Mouse (Mus musculus) left cerebral cortex, adult 9 months (tissue): ENCODE data around the gene Srsf4.

Experiments used
- DNase-seq, 2 experiments: peaks; one replicate each; pipeline ENCODE4 v3.0.0; 2022; ENCODE audit warnings: low spot score in 2 of 2

Gene Srsf4

DNA sequence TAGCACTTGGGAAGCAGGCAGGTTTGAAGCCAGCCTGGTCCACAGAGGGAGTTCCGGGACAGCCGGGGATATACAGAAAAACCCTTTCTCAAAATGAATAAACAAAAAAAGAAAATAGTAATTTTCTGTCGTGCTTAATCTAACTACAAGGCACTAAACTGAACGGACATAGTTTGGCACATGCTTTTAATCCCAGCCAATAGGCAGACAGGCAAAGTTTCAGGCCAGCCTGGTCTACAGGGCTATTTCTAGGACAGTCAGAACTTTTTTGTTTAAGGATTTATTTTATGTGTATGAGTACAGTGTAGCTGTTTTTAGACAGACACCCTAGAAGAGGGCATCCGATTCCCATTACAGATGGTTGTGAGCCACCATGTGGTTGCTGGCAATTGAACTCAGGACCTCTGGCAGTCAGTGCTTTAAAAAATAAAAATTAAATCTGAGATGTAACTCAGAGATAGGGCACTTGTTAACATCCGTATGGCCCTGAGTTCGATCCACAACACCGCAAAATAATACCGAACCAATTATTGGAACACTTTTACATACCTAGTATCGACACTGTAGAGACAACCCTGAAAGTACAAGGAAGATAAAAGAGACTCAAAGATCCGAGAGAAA is 635 bp upstream of the Srsf4 start:
- DNase-seq, result no peak

DNA sequence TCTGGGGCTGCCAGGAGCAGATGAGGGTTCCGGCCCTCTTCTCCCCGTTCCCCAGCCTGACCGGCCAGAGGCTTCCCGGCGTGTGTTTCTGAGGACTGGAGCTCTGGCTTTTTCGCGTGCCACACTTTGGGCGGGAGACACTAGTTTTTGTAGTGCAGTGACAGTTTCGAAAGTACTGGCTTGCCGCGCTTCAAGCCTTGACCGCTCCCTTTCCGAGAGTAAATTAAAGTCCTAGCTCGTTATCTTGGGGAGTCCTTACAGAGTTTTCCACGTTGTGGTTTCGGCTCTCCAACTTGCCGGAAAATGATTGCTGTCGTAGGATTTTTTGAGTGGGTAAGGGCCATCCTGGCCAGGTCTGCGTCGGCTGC is 736 bp downstream of the Srsf4 start:
- DNase-seq, result no peak

DNA sequence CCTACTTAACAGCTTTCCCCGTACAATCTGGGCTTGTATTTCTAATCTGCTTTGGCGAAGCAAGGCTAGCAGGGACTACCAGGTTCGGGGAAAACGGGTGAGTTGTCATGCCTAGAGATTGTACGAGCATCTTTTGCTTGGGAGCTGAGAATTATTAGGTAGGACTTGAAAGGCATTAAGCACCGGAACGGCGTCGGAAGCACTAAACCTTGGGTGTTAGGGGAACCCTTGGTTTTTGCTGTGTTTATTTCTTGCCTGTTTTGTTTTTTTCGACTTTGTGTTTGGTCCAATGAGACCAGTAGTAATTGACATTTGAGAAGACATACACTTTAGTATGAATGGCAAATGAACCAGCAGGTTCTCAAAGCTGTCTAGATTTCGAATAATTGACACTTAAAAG is 1.1 kb downstream of the Srsf4 start:
- DNase-seq, result no peak

DNA sequence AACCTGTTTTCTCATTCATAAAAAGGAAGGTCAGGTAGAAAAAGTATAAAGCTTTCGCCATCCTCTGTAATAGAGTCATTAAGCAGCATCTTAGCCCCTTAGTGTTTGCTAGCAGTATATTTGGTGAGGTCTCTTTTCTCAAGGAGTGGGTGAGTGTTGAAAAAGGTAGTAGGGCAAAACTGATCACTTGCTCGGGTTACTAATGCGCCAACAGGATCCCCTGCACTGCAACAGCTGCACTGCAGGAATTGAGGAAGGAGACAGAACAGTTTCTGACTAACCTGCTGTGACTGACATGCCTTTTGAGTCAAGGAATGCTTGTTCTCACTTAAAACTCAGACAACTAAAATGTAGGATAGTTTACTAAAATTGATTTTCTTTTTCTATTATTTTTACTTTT is 1.8 kb downstream of the Srsf4 start:
- no peak for DNase-seq

DNA sequence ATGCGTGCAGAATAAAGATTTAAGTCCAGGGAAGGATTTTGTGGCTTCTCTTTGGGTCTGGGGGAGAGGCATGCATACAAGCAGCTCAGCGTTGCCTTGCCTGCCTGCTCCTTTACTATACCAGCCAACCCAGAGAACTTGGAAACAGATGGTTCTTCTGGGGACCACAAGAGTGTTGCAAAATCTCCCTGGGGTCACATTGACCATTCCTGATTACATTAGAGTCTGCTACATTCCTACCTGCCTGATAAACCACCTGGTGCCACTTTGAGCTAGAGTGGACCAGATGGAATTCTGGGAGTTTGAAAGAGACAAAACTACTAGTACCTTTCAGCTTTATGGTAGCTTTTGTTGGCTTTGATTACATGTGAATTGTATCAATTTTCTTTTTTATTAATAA is 3.4 kb downstream of the Srsf4 start:
- no peak for DNase-seq

DNA sequence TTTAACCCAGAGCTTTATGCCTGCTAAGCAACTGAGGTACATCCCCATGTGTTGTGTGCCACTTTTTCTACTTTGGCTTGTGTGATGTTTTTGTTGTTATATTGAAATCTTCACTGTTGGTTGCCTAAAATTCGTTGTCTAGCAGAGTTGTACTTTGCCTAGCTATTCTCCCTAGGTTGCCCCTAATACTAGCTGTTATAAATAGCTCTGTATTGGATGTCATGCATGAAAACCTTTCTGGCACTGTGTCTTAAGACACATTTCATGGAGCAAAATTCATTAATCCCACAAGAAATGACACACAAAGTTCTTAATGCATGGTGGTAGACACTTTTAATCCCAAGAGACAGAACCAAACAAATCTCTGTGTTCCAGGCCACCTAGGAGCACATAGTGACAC is 6.3 kb downstream of the Srsf4 start:
- no peak for DNase-seq

DNA sequence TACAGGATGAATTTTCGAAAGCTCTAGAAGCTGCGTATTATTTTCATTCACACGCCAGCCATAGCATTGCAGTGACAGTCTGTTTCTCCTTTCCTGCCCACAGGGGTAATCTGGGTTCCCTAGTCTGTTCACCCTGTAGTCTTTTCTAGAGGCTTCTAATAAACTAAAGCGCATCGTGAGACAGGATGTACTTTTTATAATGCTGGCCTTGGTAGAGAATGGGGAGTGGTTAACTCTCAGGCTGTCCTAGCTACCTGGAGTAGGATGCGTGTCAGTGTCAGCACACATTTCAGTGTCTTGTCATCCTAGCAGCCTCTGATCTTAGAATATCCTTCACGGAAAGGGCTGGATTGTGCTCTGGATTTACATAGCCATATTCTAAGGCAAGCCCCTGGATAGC is 7.9 kb downstream of the Srsf4 start:
- DNase-seq, result no peak

DNA sequence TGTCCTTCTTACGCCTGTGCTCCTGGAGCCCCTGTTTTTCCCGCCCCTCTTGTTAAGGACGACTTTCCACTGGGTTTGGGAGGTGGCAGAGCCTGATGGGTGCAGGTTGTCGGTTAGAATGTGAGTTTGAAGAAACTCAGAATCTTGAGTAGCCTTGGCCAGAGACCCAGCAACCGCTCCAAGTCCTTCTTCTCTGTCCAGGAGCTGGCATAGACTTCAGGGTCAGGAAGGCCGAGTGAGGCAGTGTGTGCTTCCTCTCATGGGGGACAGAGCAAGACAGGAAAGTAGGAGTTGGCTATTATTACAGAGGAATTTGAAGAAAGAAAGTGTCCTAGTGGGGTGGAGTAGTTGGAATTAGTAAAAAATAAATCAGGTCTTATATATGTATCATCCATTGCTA is 10.2 kb downstream of the Srsf4 start:
- DNase-seq, result no peak

DNA sequence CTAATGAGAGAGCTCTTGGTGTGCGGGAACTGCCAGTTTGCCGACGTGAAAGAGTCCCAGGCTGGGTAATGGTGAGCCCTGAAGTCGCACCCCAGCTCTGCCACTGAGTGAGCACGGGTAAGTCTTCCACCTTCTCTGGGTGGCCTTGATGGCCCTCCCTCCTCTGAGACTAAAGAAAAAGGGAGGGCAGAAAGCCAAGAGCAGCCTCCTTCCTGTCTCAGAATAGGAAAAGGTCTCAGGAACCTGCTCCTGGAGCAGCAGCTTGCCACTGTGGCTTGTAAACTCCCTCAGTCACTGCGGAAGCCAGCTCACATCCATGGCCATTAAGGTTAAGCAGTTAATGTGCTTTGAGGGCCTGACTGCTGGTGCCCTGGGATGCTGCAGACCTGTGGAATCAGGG is 12.0 kb downstream of the Srsf4 start:
- no peak for DNase-seq

DNA sequence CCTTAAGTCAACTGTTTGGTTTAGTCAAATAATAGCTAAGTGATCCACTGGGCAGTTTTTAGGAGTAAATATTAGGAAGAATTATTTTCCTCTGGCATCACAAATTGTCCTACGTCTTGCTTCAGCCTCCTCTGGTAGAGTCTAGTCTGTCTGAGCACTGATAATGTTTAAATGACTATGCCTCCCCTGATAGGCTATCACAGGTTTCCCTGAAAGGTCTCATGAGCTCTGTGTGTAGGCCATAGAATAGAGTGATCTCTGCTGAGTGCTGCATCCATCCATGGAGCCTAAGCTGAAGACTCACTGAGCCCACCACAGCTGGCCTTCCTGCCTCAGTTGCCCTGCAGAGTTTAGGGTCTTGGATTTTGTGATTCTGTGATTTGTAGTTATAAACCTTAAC is 15.1 kb downstream of the Srsf4 start:
- DNase-seq, result no peak

DNA sequence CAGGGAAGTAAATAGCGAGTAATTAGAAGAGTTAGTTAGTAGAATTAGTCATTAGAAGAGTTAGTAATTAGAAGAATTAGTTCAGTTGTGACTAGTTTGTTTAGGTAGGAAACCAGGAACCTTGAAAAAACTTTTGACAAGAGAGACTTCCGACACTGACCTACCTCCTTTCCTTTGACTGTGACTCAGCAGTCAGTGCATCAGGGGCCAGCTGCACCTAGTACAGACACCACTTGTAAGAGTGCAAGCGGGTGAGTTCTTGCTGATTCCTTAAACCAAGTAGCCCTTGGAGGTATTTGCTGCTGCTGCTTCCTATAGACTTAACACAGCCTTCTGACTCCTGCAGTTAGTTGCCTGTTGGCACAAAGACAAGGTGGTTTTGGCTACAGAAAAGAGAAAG is 17.3 kb downstream of the Srsf4 start:
- no peak for DNase-seq

DNA sequence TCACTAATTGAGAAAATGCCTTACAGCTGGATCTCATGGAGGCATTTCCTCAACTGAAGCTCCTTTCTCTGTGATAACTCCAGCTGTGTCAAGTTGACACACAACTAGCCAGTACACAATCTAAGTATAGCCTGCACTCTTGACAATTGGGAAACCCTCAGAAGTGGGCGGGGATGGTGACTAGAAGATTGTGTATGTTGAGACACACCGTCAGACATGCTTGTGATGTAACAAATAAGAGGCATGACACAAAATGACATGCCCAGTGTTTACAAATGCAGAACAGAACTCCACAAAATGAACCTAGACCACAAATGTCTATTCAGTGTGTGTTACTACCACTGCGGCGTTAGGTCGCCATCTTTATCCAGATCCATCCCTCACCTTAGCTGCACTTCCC is 23.7 kb downstream of the Srsf4 start:
- no peak for DNase-seq

DNA sequence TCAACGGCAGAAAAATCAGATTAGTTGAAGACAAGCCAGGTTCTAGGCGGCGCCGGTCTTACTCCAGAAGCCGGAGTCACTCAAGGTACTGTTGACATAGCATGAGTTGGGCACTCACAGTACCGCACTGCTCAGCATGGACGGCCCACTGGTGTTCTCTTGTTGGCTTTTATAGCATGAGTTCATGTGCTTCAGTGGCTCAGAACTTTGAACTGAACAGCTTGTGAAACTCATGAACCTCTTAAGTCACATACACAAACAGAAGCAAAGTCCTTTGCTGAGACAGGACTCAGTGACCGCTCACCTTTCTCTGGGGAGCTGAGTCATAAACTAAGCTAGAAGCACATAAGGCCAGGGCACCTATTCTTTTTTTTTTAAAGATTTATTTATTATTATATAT is 24.4 kb downstream of the Srsf4 start:
- DNase-seq, result no peak

DNA sequence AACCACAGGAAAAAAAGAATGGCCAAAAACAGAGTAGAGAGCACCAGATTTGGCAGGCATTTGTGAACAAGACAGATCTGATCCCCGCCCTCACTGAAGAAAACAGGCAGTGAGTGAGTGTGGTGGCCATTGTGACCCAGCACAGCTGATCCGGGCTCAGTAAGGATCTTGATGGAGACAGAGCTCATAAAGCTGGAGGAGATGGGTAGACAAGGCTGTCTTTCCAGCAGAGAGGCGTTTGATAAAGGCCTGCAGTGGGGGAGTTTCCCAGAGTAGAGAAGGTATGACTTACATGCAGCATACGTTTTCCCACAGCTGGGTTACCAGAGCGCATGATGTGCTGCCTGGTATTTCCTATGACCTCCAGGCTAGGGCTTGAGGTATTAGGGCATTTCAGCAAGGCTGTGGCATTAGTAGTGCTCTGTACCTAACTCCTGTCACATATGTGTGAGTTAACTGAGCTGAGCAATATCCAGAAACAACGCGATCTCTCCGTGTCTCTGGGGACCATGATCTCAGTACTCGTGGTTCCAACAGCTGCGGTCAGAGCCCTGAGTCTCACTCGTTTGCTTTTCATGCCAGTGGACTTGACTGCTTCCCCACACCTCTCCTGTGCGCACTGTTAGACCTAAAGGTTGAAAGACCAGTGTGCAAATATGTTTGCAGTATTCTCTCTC is 25.2 kb downstream of the Srsf4 start:
- no peak for DNase-seq

DNA sequence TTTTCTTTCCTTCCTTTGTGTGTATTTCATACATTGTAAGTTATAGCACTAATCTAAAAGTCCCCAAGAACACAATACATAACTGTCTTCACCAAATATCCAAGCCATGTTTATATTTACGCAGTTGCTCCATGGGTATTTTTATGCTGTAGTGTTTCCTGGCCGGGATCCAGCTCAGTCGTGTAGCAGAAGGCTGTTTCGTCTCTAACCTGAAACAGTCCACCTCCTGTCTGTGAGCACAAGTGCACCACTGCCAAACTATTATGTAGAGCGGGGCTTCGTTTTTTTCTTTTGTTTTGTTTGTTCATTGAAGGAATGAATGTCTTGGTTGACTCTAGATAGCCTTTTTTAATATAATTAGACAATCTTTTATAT is 25.8 kb downstream of the Srsf4 start:
- no peak for DNase-seq

DNA sequence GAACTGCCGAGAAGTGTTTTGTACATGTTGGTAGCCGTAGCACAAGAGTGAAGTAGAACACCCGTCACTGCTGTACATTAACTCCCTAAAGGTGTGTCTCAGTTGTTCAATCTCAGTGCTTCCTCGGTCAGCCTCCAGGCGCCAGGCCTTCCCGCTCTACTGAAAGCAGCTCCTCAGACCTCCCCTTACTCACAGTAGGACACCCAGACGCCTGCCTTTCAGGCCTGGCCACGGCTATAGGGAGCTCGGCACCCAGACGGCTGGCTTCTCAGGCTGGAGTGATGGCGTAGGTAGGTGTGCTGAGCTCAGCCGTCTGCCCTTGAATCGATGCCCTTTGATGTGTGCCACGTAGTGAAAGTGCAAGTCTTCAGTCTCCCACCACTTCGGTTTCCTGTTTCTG is 27.7 kb downstream of the Srsf4 start:
- DNase-seq, result no peak

DNA sequence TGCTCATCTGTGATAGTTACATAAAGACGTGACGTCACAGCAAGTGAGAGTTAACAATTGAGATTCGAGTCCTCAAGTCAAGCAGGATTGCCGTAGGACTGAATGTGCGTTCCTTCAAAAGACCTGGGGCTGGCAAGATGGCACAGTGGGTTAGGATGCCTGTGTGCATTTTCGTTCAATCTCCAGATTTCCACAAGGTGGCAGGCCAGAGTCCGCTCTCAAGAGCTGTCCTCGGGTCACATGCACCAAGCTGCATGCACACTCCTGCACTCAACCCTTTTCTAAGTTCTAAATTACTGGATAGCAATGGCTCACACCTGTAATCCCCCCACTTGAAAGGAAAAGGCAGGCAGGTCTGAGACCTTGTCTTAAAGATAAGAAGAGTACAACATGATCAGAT is 31.1 kb downstream of the Srsf4 start:
- DNase-seq, result no peak

DNA sequence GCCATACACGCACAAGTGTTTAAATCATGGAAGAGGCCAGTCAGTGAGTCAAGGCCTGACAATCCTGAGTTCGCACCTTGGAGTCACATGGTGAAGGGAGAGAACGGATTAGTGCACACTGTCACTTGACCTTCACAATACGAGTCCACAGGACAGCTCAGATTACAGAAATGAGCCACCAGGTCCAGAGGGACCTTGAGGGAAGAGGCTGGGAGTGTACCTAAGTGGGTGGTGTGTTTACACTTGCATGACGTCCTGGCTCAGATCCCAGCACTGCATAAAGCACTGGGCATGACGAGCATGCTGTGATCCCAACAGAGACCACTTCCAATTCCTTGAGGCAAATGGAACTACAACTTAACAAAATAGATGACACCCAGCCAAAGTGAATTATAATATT is 33.0 kb downstream of the Srsf4 start:
- no peak for DNase-seq

DNA sequence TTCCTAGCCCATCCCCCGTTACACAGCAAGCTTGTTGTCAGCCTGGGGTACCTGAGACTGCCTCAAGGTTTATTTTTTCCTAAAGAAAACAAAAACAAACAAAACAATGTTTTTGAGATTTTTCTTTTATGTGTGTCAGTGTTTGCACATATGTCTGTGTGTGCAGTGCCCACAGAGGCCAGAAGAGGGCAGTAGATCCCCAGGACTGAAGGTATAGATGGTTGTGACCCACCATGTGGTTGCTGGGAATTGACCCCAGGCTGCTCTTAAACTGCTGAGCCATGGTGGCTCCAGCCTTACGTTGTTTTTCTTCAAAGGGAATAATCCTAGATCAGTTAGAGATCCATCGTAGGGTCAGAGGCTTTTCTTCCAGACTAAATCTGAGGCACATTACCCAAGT is 34.5 kb downstream of the Srsf4 start:
- DNase-seq, result no peak

DNA sequence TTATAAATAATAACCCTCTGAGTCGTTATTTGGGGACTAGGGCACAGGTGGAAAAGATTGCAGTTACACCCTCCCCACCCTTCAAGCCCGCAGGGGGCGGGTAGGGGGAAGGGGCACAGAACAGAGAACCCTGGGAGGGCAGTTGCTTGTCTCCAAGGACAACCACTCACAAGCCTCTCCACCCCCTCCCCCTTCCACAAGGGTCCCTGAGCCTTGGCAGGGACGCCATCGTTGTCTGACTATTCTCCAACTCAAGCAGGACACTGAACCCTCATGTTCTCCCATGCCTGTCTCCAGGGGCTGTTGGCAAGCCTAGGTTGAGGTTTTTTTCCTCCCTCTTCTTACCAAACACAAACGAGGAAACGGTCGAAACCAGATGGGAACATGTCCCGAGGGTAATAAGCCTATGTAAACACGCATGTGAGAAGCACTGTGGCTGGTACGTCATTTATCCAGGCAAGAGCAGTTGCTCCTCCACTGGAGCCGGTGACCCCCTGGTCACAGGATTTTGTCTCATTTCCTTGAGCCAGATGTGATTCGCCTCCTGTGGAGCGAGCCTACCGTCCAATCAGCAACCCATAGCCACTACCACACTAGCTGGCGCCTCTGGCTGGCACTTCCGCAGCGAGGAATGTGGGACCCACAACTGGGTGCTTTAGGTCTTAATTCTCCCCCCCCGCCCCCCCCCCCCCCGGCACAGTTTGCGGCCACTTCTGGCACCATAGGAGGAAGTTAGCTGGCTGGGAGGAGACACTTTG is 37.0 kb downstream of the Srsf4 start:
- no peak for DNase-seq

DNA sequence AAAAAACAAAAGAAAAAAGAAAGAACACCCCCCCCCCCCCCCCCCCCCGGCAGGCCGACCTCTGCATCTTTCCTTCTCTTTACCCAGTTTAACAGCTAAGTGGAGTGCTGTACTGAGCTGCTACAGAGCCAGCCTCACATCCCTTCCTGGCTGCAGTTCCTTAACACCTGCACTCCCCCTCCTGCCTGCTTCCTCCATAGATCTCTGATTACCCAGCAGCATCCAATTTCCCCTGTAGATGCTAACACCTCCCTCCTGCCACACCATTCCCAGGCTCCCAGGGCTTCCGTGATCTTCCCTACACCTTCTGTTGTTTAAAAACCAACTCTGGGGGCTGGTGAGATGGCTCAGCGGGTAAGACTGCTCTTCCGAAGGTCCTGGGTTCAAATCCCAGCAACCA is 38.1 kb downstream of the Srsf4 start:
- DNase-seq, result no peak

DNA sequence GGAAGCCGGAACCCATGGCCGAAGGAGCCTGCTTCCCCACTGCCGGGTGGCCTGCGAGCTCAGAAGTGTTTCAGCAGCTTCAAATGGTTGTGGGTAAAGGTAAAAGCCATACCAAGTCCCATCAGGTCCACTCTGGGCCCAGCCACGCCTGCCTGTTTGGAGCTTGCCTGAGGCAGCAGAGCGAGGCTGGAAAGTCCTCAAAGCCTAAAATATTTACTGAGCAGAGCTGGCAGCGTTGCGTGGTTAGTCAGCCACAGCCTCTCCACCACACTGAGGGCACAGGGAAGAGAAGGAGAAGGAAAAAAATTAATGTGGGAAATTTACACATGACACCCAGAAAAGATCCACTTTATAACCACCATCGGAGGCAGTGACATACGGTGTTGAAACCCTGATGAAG is 40.1 kb downstream of the Srsf4 start:
- no peak for DNase-seq

DNA sequence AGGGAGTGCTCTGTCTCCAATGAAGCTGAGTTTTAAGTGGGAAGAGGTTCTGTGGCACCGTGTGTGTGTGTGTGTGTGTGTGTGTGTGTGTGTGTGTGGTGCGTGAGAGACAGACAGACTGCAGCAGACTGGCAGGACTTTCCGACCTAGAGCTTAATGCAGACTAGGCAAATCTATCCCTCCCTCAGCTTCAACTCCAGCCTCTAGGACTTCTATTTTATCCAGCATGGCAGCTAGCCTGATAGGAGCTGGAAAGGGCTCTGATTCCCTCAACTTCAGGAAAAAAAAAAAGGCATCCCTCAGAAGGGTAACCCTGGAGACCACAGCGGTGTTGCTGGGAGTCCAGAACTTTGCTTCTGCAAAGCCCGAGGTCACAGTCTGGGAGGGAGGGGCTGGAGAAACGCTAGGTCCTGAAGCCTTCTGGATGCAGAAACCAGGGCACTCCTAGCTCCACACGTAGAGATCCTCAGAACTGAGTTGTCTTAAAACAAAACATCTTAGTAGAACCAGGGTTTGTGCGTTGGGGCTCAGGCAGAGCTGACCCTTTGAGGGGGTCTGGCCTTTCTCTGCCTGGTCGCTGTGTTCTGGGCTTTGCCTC is 40.7 kb downstream of the Srsf4 start:
- no peak for DNase-seq
